Mouse (Mus musculus) midbrain, embryonic 10.5 days (tissue): Measurements from ENCODE around the gene Gm7694. TPM values are rescaled to one million over a fixed set of nuclear protein-coding genes. Genes with fewer than 3 reads are reported as not detected.

Experiments
- DNase-seq: peaks from one replicate; pipeline ENCODE4 v3.0.0-alpha.2; 2017; ENCODE audit warnings: low spot score
- H3K27ac ChIP-seq: fragments of 300-500 bp; sonication (generic); replicated peaks from 2 replicates; pipeline ENCODE4 v1.5.1; 2016; ENCODE audit warnings: mild to moderate bottlenecking
- H3K27me3 ChIP-seq: fragments of 300-500 bp; sonication (generic); 2 replicates; pipeline ENCODE4 v1.6.1; 2016; ENCODE audit warnings: low read depth, mild to moderate bottlenecking; ENCODE audit not compliant: poor library complexity, severe bottlenecking
- H3K36me3 ChIP-seq: fragments of 300-500 bp; sonication (generic); 2 replicates; pipeline ENCODE4 v1.6.1; 2016; ENCODE audit warnings: mild to moderate bottlenecking, moderate library complexity
- H3K4me1 ChIP-seq: fragments of 300-500 bp; sonication (generic); 2 replicates; pipeline ENCODE4 v1.6.1; 2016
- H3K4me3 ChIP-seq: fragments of 300-500 bp; sonication (generic); 2 replicates; pipeline ENCODE4 v1.5.1; 2016; ENCODE audit warnings: mild to moderate bottlenecking, moderate library complexity
- H3K9me3 ChIP-seq: fragments of 300-500 bp; sonication (generic); replicated peaks from 2 replicates; pipeline ENCODE4 v1.6.1; 2016; ENCODE audit warnings: mild to moderate bottlenecking
- WGBS: fragments of 180-500 bp; shearing (Covaris S2); methylation state at CpG from one replicate; pipeline ENCODE4 v1.1.7; 2016; 5-methylcytosine and 5-hydroxymethylcytosine counted together
- polyA plus RNA-seq: library from polyadenylated mRNA; unstranded; fragments of >200 nt; fragmentation: Nextera tagmentation; extraction: Ambion mirVana; gene quantifications from 2 replicates; pipeline ENCODE4 v1.2.1, GENCODE M21; 2016

Gm7694 gene
- polyA plus RNA-seq, 1 experiment from 2014 or later, result 3.1 TPM

- Histone ChIP-seq H3K36me3 (no peaks in the 10 kb centered on the region), H3K9me3 (peaks cover 14% of the 10 kb centered on the region; the same call in 1 of the 2 replicates), H3K4me1 (no peaks in the 10 kb centered on the region), H3K4me3 (no peak overlapping the region), H3K27me3 (no peaks in the 10 kb centered on the region), H3K27ac (no peak overlapping the region)
- WGBS, result 88% methylated on average over 4 of the region's 4 CpGs
- DNase-seq, result no peak
These were observed 35.4 kb downstream of the Gm7694 start for GRCm38 (mm10) chr1:170270696-170271095.

GRCm38 (mm10) chr1:170270281-170270680 lies 35.9 kb downstream of the Gm7694 start:
- H3K27ac ChIP-seq, result no peak overlapping the region
- no peaks in the 10 kb centered on the region for H3K27me3 ChIP-seq
- peaks cover 14% of the 10 kb centered on the region; the same call in 1 of the 2 replicates for H3K9me3 ChIP-seq
- DNase-seq, result no peak
- no peak overlapping the region for H3K4me3 ChIP-seq
- H3K4me1 ChIP-seq, result no peaks in the 10 kb centered on the region
- WGBS, result 84% methylated on average over 6 of the region's 6 CpGs
- no peaks in the 10 kb centered on the region for H3K36me3 ChIP-seq

GRCm38 (mm10) chr1:170255560-170255910 lies 50.6 kb downstream of the Gm7694 start:
- Histone ChIP-seq H3K4me1 (peaks cover 7% of the 10 kb centered on the region), H3K27ac (peak overlapping the region; percentile 90), H3K9me3 (0 out of 2 replicates have a peak, but pooled peaks cover 3% of the 10 kb centered on the region), H3K4me3 (peak overlapping the region; percentile 78), H3K36me3 (no peaks in the 10 kb centered on the region), H3K27me3 (peaks cover 18% of the 10 kb centered on the region; the same call in 1 of the 2 replicates)
- WGBS, result 4% methylated on average over 32 of the region's 32 CpGs
- DNase-seq, result peak; percentile 90

- Histone ChIP-seq H3K4me1 (peaks cover 7% of the 10 kb centered on the region), H3K9me3 (0 out of 2 replicates have a peak, but pooled peaks cover 3% of the 10 kb centered on the region), H3K36me3 (no peaks in the 10 kb centered on the region), H3K4me3 (peak overlapping the region; percentile 78), H3K27ac (peak overlapping the region; percentile 90), H3K27me3 (peaks cover 18% of the 10 kb centered on the region; the same call in 1 of the 2 replicates)
- DNase-seq, result no peak
- WGBS, result 27% methylated on average over 30 of the region's 30 CpGs
These were observed 51.1 kb downstream of the Gm7694 start for GRCm38 (mm10) chr1:170254893-170255559.

Other genes starting within 250 kb of the Gm7694 start
- gene Ddr2, start 195.6 kb downstream of the Gm7694 start, polyA plus RNA-seq, result 22.8 and 23.0 TPM in 2 replicates
- gene Uap1, start 131.4 kb downstream of the Gm7694 start, polyA plus RNA-seq, result 52.0 and 55.5 TPM in 2 replicates
- 9.2 and 10.7 TPM in 2 replicates for gene Uhmk1, start 90.9 kb downstream of the Gm7694 start, polyA plus RNA-seq
- not detected in 2 replicates for gene Sh2d1b2, start 73.6 kb downstream of the Gm7694 start, polyA plus RNA-seq
- not detected in 2 replicates for gene Sh2d1b1, start 29.0 kb downstream of the Gm7694 start, polyA plus RNA-seq
- gene Spata46, start 2.5 kb upstream of the Gm7694 start, polyA plus RNA-seq, result 0.84 and 1.4 TPM in 2 replicates